Mouse (Mus musculus) c-Kit-positive CD71-positive TER-119-positive erythroid progenitor cells, embryonic 14.5 days (primary cell): ENCODE results near the gene Map4k4.

Experiments used
- DNase-seq: peaks from one replicate; pipeline ENCODE4 v3.0.0-alpha.2; 2013; ENCODE audit warnings: low spot score

Map4k4 gene

DNA sequence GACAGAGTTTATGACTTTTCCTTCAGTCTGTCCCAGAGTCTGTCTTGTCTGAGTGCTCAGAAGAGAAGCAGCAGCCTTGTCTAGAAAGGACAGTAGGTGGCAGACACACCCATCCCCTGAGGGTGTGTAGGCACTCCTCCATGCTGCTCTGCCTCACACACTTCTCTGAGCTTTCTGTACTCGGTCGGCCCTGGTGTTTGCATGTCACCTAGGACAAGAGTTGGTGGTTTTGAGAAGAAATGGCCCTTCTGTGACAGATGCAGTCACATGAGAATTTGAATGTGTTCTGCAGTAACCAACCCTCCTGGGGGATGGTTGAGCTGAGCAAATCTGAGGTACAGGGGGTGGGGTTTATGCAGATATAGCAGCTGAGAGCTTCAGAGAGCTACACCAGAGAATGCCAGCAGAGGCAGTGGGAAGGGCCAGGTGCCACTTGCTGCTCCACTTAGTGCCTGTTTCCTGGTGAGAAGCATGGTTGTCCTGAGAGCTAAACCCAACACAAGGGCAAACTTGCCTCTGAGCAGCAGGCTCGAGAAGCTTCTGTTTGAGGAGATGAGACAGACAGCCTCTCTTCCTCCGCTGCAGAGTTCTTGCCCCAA, 101.5 kb downstream of the Map4k4 start:
- DNase-seq: no peak

DNA sequence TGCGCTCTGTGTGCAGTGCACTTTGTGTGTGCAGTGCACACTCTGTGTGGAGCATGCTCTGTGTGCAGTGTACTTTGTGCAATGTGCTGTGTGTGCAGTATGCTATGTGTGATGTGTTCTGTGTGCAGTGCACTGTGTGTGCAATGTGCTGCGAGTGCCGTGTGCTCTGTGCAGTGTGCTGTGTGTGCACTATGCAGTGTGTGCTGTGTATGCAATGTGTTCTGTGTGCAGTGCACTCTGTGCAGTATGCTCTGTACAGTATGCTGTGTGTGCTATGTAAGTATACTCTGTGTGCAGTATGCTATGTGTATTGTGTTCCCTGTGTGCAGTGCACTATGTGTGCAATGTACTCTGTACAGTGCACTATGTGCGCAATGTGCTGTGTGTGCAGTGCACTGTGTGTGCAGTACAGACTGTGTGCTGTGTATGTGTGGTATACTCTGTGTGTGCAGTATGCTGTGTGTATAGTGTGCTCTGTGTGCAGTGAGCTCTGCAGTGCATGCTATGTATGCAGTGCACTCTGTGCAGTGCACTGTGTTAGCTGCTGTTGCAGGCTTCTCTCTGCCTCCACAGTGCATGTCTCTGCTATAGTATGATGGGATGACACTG, 105.4 kb downstream of the Map4k4 start:
- DNase-seq: no peak

- no peak for DNase-seq
Observed at GRCm38 (mm10) chr1:40007962-40008471, 107.3 kb downstream of the Map4k4 start.

GRCm38 (mm10) chr1:40012696-40013095, 112.0 kb downstream of the Map4k4 start:
- DNase-seq: no peak

- DNase-seq: no peak
Observed at GRCm38 (mm10) chr1:40015066-40015678, 114.5 kb downstream of the Map4k4 start.

DNA sequence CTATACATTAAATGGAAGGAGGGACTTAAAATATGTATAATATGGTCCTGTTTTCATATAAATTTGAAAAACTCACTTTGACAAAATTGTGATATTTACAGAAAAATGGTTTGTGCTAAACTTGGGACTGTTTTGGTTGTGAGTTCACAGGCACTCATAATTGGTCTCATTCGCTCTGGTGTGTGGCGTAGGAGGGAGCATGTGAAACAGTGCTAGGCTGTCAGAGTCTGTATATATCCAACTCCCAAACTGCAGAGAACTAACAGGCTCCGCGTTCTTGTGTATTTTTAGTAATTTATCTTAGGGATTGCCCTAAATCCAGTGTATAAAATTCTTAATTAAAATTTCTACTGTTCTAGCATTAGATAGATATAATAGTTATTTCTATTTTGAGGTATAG, 120.9 kb downstream of the Map4k4 start:
- DNase-seq: no peak

- no peak for DNase-seq
Observed at GRCm38 (mm10) chr1:40022472-40023135, 121.9 kb downstream of the Map4k4 start.

- no peak for DNase-seq
Observed at GRCm38 (mm10) chr1:40023206-40023605, 122.5 kb downstream of the Map4k4 start.

DNA sequence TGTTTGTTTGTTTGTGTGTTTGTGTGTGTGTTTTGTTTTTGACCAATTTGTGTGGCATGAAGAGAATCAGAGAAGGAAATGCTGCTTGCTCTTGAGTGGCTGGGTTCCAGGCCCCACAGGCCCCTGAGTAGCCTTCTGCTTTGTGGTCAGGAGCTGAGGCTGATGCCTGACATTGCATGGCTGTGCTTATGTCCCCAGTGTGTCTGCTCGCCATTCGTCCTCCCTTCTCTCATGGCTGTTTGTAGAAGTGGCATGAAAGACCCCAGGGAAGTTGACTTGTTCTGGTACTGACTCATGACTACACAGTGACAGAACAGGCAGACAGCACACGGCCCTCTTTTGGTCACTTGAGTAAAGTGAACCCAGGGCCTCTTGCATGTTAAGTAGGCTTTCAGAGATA, 123.0 kb downstream of the Map4k4 start:
- no peak for DNase-seq

DNA sequence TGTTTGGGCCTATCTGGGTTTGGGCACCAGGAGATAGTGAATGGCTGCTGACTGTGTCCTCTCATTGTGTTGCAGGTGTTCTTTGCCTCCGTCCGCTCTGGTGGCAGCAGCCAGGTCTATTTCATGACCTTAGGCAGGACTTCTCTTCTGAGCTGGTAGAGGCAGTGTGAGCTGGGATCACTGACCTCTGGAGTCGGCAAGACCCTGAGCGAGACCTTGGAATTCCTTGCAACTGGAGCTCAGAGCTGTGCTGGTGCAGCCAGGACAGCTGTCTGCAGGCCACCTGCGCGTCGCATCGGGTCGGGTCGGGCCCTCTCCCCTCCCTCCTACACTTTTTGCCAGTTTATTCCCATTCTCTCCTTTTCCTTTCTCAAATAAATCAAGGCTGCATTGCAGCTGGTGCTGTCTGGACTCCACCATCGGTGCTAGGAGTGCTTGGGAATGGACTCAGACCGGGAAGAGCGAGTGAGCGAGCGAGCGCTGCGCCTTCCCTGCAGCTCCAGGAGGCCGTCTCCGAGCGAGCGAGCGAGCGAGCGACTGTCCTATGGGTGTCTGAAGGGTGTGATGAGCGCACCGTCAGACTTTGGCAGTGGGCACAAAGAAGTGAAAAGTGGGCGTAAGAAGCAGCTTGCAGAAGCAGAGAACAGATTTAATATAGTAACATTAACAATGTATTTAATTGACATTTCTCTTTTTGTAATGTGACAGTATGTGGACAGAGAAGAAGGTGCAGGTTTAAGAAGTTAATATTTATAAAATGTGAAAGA, 124.0 kb downstream of the Map4k4 start:
- no peak for DNase-seq

DNA sequence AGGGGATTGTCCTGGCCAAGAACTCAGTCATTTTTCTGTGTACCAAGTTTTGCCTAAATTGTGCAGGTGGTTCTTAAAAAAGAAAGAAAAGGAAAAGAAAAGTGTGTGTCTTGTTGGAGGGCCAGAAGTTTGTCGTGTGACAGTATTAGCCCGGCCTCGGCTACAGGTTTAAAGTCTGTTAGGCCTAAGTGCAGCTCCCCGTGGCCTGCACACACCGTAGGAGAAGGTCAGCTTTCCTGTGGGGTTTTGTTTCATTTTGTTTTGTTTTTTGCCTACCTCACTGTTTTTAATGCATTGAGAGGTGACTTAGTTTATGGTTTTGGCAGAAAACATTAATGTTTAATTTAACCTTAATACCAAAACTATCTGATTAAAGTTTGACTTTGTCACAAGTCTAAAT, 124.7 kb downstream of the Map4k4 start:
- DNase-seq: no peak

GRCm38 (mm10) chr1:40027116-40027620, 126.5 kb downstream of the Map4k4 start:
- no peak for DNase-seq

- DNase-seq: no peak
Observed at GRCm38 (mm10) chr1:40028207-40028998, 127.7 kb downstream of the Map4k4 start.

DNA sequence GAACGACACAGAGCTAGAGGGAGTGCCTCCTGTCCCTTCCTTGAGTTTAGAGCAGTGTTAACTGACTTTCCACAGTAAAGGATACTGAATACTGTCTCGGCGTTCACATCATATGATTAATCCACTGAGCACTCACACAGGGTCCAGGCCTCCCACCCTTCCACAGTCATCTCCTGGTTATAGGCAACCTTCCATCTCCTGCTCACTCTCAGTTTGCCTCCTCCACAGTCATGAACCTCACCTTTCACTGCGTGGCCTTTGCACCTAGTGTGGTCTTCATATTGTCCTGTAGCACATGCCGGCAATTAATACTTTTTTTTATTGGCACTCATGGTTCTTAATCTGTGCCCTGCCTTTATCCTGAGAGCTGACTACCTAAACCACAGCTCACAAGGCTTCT, 128.9 kb downstream of the Map4k4 start:
- DNase-seq: no peak

DNA sequence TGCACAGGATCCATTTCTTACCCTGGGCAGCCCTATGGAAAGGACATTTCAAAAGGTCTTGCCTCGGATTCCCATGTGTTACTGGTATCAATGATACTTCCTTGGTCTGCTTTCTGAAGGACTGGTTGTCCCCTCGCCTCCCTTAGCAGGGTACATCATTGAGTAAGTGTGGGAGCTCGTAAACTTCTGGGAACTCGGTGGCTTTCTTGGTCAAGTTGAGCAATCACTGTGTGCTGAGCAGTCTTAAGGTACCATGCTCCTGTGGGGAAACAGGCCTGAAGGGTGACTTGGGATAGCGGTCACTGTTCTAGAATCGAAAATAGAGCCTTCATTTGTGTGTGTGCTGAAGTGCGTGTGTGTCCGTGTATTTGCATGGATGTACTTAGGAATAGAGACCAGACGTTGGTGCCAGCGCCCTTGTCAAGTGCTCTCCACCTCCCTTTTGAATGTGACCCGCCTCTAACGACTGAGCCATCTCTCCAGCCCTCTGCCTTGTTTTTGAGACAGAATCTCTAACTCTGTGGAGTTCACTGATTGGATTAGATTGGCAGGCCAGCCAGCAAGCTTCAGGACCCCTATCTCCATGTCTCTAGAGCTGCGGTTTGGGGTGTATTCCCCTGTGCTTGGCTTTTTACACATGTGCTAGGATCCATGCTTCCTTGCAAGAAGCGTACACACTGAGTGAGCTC, 129.7 kb downstream of the Map4k4 start:
- no peak for DNase-seq

- no peak for DNase-seq
Observed at GRCm38 (mm10) chr1:40030976-40031356, 130.3 kb downstream of the Map4k4 start.

- DNase-seq: no peak
Observed at GRCm38 (mm10) chr1:40031626-40032025, 130.9 kb downstream of the Map4k4 start.

DNA sequence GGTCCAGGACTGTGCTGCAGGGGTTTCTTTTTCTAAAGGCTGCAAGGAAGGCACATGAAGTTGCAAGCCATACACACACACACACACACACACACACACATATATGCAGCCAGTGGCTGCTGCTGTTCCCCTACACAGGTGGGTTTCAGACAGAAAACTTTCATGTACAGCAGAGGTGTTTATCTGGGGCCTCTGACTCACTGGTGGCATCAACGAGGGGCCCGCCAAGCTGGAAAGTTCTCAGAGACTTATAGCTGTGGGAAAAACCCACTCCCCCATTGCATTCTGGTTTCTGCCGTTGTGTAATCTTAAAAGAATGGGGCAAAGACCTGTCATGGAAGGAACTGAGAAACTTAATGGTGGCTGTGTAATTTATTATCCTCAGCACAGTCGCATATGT, 132.6 kb downstream of the Map4k4 start:
- no peak for DNase-seq

DNA sequence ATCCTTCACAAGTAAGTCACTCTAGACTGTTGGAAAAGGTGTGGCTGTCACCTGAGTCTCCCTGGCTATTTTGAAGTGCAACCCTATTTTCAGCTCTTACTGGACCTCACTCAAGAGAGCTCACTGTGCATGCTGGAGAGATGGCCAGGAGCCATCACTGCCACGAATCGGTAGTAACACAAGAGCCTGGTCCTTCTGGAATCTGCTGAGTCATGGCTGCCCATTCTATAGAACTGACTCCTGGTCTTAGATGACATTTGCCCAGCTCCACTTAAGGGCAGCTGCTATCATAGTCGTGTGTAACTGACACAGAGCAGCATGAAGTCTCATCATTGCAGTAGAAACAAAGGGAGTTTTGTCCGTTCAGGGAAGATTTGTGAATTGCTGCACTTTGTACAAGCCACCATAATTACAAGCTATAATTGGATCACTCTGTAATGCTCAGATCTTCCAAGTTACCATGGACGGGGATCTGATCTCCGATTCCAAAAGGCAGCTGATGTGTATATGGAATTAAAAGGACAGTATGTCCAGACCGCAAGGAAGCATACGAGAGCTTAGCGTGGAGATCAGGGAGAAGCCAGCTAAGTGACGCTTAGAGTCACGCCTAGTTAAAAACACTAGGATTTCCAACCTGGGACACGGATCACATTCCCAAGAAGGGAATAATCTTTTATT, 133.2 kb downstream of the Map4k4 start:
- no peak for DNase-seq

DNA sequence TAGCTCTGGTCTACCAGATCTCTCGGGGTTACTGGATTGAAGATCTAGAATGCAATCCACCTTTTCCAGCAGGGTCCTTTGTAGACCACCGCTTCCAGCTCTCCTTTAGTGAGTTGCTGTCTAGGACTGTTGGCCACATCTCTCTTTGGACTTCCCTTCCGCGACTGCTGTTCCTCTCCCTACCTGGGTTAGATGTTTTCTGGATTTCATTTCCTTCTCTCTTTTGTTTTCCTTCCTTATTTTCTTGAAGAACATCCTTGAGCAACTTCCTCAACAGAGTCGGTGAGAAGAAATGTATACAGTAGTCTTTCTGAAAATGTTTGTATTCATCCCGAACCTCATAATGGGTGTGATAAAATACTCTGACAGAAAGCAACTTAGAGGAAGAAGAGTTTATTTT, 137.1 kb downstream of the Map4k4 start:
- no peak for DNase-seq
